Mouse (Mus musculus): ENCODE measurements around the gene Grm2.

GRCm38 (mm10) chr9:106655884-106656720 lies at the start of gene Grm2:
- TF ChIP-seq CTCF (IDR thresholded peaks at IDR 0.05; ENCODE audit: low read depth, low read length) = no peak
- no peak for TF ChIP-seq POLR2A (IDR thresholded peaks at IDR 0.05; ENCODE audit: insufficient read depth, low read length)
